Mouse (Mus musculus) lung, postnatal 0 days (tissue): ENCODE results near the gene Hist1h2ab.
"Not testable (repeated sequence)": the region's sequence is repeated elsewhere in the genome, so short reads cannot be mapped to it uniquely, and the experiment has no call there.

Source experiments
- CTCF ChIP-seq: IDR thresholded peaks from 2 replicates; pipeline ENCODE4 v1.5.1; 2016; ENCODE audit warnings: antibody characterized with exemption, mild to moderate bottlenecking
- EP300 ChIP-seq: IDR thresholded peaks from 2 replicates; pipeline ENCODE4 v1.6.1; 2016; ENCODE audit warnings: antibody characterized with exemption, mild to moderate bottlenecking, control low read depth

GRCm38 (mm10) chr13:23702801-23703200 is 48.1 kb upstream of the Hist1h2ab start:
- TF ChIP-seq CTCF, EP300: not testable (repeated sequence)
